Mouse (Mus musculus) hindbrain, postnatal 0 days (tissue): ENCODE measurements around the gene Mosmo. TPM values are rescaled to one million over a fixed set of nuclear protein-coding genes. Genes with fewer than 3 reads are reported as not detected.
"Not testable (repeated sequence)": the region's sequence is repeated elsewhere in the genome, so short reads cannot be mapped to it uniquely, and the experiment has no call there.

Experiments
- ATAC-seq: fragments of 200-750 bp; cut with Nextera tagmentation; 2 replicates; pipeline ENCODE4 v1.8.0; 2017; ENCODE audit warnings: mild to moderate bottlenecking, moderate TSS enrichment, moderate library complexity
- DNase-seq: peaks from one replicate; pipeline ENCODE4 v3.0.0-alpha.2; 2015; ENCODE audit warnings: low spot score
- H3K27ac ChIP-seq: fragments of 300-500 bp; sonication (generic); 2 replicates; pipeline ENCODE4 v1.5.1; 2014; ENCODE audit warnings: mild to moderate bottlenecking
- H3K27me3 ChIP-seq: fragments of 300-500 bp; sonication (generic); 2 replicates; pipeline ENCODE4 v1.6.1; 2014; ENCODE audit warnings: low read length, mixed read lengths; ENCODE audit not compliant: insufficient read depth
- H3K36me3 ChIP-seq: fragments of 300-500 bp; sonication (generic); 2 replicates; pipeline ENCODE4 v1.6.1; 2014; ENCODE audit warnings: low read length, mixed read lengths; ENCODE audit not compliant: insufficient read depth
- H3K4me1 ChIP-seq: fragments of 300-500 bp; sonication (generic); 2 replicates; pipeline ENCODE4 v1.6.1; 2014; ENCODE audit warnings: antibody characterized with exemption, low read length, mixed read lengths; ENCODE audit not compliant: insufficient read depth
- H3K4me2 ChIP-seq: fragments of 300-500 bp; sonication (generic); 2 replicates; pipeline ENCODE4 v1.6.1; 2014; ENCODE audit warnings: low read depth, mild to moderate bottlenecking, low read length, moderate library complexity, mixed read lengths
- H3K4me3 ChIP-seq: fragments of 300-500 bp; sonication (generic); 2 replicates; pipeline ENCODE4 v1.5.1; 2014; ENCODE audit warnings: low read length
- H3K9ac ChIP-seq: fragments of 300-500 bp; sonication (generic); replicated peaks from 2 replicates; pipeline ENCODE4 v1.6.1; 2014; ENCODE audit warnings: mild to moderate bottlenecking, low read length, moderate library complexity, mixed read lengths
- H3K9me3 ChIP-seq: fragments of 300-500 bp; sonication (generic); 2 replicates; pipeline ENCODE4 v1.6.1; 2016; ENCODE audit warnings: low read length, mixed read lengths
- CTCF ChIP-seq: IDR thresholded peaks from 2 replicates; pipeline ENCODE4 v1.5.1; 2016; ENCODE audit warnings: antibody characterized with exemption, control low read depth, low read depth
- WGBS: fragments of 180-500 bp; shearing (Covaris S2); extraction: QIAGEN DNeasy Blood & Tissue Kit; methylation state at CpG from one replicate; pipeline ENCODE4 v1.1.7; 2014; 5-methylcytosine and 5-hydroxymethylcytosine counted together
- polyA plus RNA-seq: library from polyadenylated mRNA; unstranded; fragments of >200 nt; fragmentation: Nextera tagmentation; extraction: Ambion mirVana; gene quantifications from 2 replicates; pipeline ENCODE4 v1.2.1, GENCODE M21; 2015
- total RNA-seq: library from RNA; depleted of rRNA; stranded (reverse); fragments of >200 nt; gene quantifications from 2 replicates; pipeline ENCODE4 v1.2.3, GENCODE M21; 2014

Mosmo gene
- total and polyA plus RNA-seq, 2 experiments from 2014 or later = 12.2 to 18.9 TPM

- no peak overlapping the region for H3K27ac ChIP-seq
- H3K36me3 ChIP-seq = no peaks in the 10 kb centered on the region; the same call in 1 of the 2 replicates
- TF ChIP-seq CTCF = no peak
- H3K9ac ChIP-seq = no peak overlapping the region
- DNase-seq = no peak
- no peaks in the 10 kb centered on the region for H3K9me3 ChIP-seq
- no peak for ATAC-seq
- no peaks in the 10 kb centered on the region for H3K4me1 ChIP-seq
- H3K27me3 ChIP-seq = no peaks in the 10 kb centered on the region
- no peak overlapping the region for H3K4me3 ChIP-seq
- 78% methylated on average over 1 of the region's 1 CpGs for WGBS
- H3K4me2 ChIP-seq = no peak overlapping the region
These were observed 18.2 kb downstream of the Mosmo start for GRCm38 (mm10) chr7:120695641-120696040.

- Histone ChIP-seq H3K4me3 (no peak overlapping the region), H3K9me3 (no peaks in the 10 kb centered on the region), H3K4me1 (no peaks in the 10 kb centered on the region), H3K27me3 (no peaks in the 10 kb centered on the region), H3K27ac (no peak overlapping the region), H3K4me2 (no peak overlapping the region), H3K9ac (no peak overlapping the region), H3K36me3 (no peaks in the 10 kb centered on the region; the same call in 1 of the 2 replicates)
- TF ChIP-seq CTCF = no peak
- ATAC-seq (no peak), DNase-seq (no peak)
- 86% methylated on average over 2 of the region's 2 CpGs for WGBS
These were observed 18.9 kb downstream of the Mosmo start for GRCm38 (mm10) chr7:120696331-120696730.

- Histone ChIP-seq H3K4me2 (no peak overlapping the region), H3K27me3 (no peaks in the 10 kb centered on the region), H3K27ac (no peak overlapping the region), H3K4me3 (no peak overlapping the region), H3K4me1 (no peaks in the 10 kb centered on the region), H3K36me3 (no peaks in the 10 kb centered on the region), H3K9me3 (no peaks in the 10 kb centered on the region), H3K9ac (no peak overlapping the region)
- ATAC-seq = no peak
- WGBS = 90% methylated on average over 6 of the region's 6 CpGs
- DNase-seq = no peak
- no peak for TF ChIP-seq CTCF
These were observed 22.2 kb downstream of the Mosmo start for GRCm38 (mm10) chr7:120699586-120699985.

- WGBS = 77% methylated on average over 3 of the region's 3 CpGs
- no peak overlapping the region for H3K9ac ChIP-seq
- DNase-seq = no peak
- no peaks in the 10 kb centered on the region for H3K4me1 ChIP-seq
- H3K27ac ChIP-seq = no peak overlapping the region
- no peak for ATAC-seq
- H3K36me3 ChIP-seq = no peaks in the 10 kb centered on the region
- no peaks in the 10 kb centered on the region for H3K27me3 ChIP-seq
- no peak overlapping the region for H3K4me2 ChIP-seq
- H3K4me3 ChIP-seq = no peak overlapping the region
- TF ChIP-seq CTCF = no peak
- H3K9me3 ChIP-seq = no peaks in the 10 kb centered on the region
These were observed 26.5 kb downstream of the Mosmo start for GRCm38 (mm10) chr7:120703888-120704287.

- Histone ChIP-seq H3K36me3 (no peaks in the 10 kb centered on the region), H3K9ac (no peak overlapping the region), H3K27me3 (no peaks in the 10 kb centered on the region), H3K9me3 (no peaks in the 10 kb centered on the region), H3K27ac (no peak overlapping the region), H3K4me2 (no peak overlapping the region), H3K4me1 (no peaks in the 10 kb centered on the region), H3K4me3 (no peak overlapping the region)
- ATAC-seq (no peak), DNase-seq (no peak)
- no peak for TF ChIP-seq CTCF
- WGBS = 94% methylated on average over 2 of the region's 2 CpGs
These were observed 34.7 kb downstream of the Mosmo start for GRCm38 (mm10) chr7:120712071-120712470.

- DNase-seq = no peak
- Histone ChIP-seq H3K9me3 (no peaks in the 10 kb centered on the region), H3K9ac (no peak overlapping the region), H3K4me1 (no peaks in the 10 kb centered on the region), H3K27me3 (no peaks in the 10 kb centered on the region), H3K4me2 (no peak overlapping the region), H3K4me3 (no peak overlapping the region), H3K36me3 (no peaks in the 10 kb centered on the region), H3K27ac (no peak overlapping the region)
- no peak for ATAC-seq
- no peak for TF ChIP-seq CTCF
- 97% methylated on average over 2 of the region's 2 CpGs for WGBS
These were observed 35.8 kb downstream of the Mosmo start for GRCm38 (mm10) chr7:120713225-120713624.

GRCm38 (mm10) chr7:120713951-120714350 is 36.5 kb downstream of the Mosmo start:
- H3K4me2 ChIP-seq, H3K27ac ChIP-seq, H3K27me3 ChIP-seq, H3K4me1 ChIP-seq, H3K36me3 ChIP-seq, H3K4me3 ChIP-seq, H3K9me3 ChIP-seq, DNase-seq, ATAC-seq, H3K9ac ChIP-seq: not testable (repeated sequence)
- 90% methylated on average over 11 of the region's 11 CpGs for WGBS
